Mouse (Mus musculus) right cerebral cortex, postnatal 4 days (tissue): ENCODE results near the gene Commd9.

Experiments used
- DNase-seq: peaks from one replicate; pipeline ENCODE4 v3.0.0-alpha.2; 2022

The Commd9 gene

GRCm38 (mm10) chr2:101885768-101886438 is at the start of gene Commd9:
Commd9 (plus strand) TSS chr2:101886247.
- DNase-seq = peak; percentile 88

GRCm38 (mm10) chr2:101842756-101843155 is 43.3 kb upstream of the Commd9 start:
- no peak for DNase-seq

- no peak for DNase-seq
Measured at GRCm38 (mm10) chr2:101854792-101855191, 31.3 kb upstream of the Commd9 start.

GRCm38 (mm10) chr2:101856174-101856573 is 29.9 kb upstream of the Commd9 start:
- no peak for DNase-seq

- DNase-seq = no peak
Measured at GRCm38 (mm10) chr2:101860920-101861485, 25.0 kb upstream of the Commd9 start.

- peak; percentile 54 for DNase-seq
Measured at GRCm38 (mm10) chr2:101862219-101863123, 23.6 kb upstream of the Commd9 start.

- no peak for DNase-seq
Measured at GRCm38 (mm10) chr2:101868683-101869082, 17.4 kb upstream of the Commd9 start.

GRCm38 (mm10) chr2:101871179-101871578 is 14.9 kb upstream of the Commd9 start:
- DNase-seq = no peak

GRCm38 (mm10) chr2:101881471-101882162 is 4.4 kb upstream of the Commd9 start:
- no peak for DNase-seq

GRCm38 (mm10) chr2:101882998-101883397 is 3.0 kb upstream of the Commd9 start, which contains the start of gene Prr5l:
Prr5l (minus strand) TSS chr2:101883027.
- no peak for DNase-seq

- no peak for DNase-seq
Measured at GRCm38 (mm10) chr2:101884286-101884685, 1.8 kb upstream of the Commd9 start.

GRCm38 (mm10) chr2:101888886-101889285 is 2.8 kb downstream of the Commd9 start:
- DNase-seq = no peak

GRCm38 (mm10) chr2:101891143-101891542 is 5.1 kb downstream of the Commd9 start:
- DNase-seq = no peak

GRCm38 (mm10) chr2:101894126-101894525 is 8.1 kb downstream of the Commd9 start:
- DNase-seq = no peak

- no peak for DNase-seq
Measured at GRCm38 (mm10) chr2:101896425-101897204, 10.6 kb downstream of the Commd9 start.

GRCm38 (mm10) chr2:101902196-101902595 is 16.1 kb downstream of the Commd9 start:
- DNase-seq = no peak

GRCm38 (mm10) chr2:101905534-101906378 is 19.7 kb downstream of the Commd9 start:
- DNase-seq = peak; percentile 87

GRCm38 (mm10) chr2:101906379-101906690 is 20.3 kb downstream of the Commd9 start:
- no peak for DNase-seq

- no peak for DNase-seq
Measured at GRCm38 (mm10) chr2:101907386-101908022, 21.5 kb downstream of the Commd9 start.

- no peak for DNase-seq
Measured at GRCm38 (mm10) chr2:101908773-101909172, 22.7 kb downstream of the Commd9 start.
